Mouse (Mus musculus) fibroblast of lung, adult 2 months (primary cell): Measurements from ENCODE around the gene Utrn.

ENCODE experiments used
- DNase-seq: peaks from one replicate; pipeline ENCODE4 v3.0.0-alpha.2; 2011; ENCODE audit warnings: low read depth

Gene Utrn

GRCm38 (mm10) chr10:12729033-12729432 lies 140.1 kb downstream of the Utrn start:
- DNase-seq = no peak

- no peak for DNase-seq
Observed at GRCm38 (mm10) chr10:12727881-12728280, 141.3 kb downstream of the Utrn start.

GRCm38 (mm10) chr10:12726041-12726608 lies 143.0 kb downstream of the Utrn start:
- no peak for DNase-seq

- DNase-seq = no peak
Observed at GRCm38 (mm10) chr10:12724247-12725001, 144.7 kb downstream of the Utrn start.

- no peak for DNase-seq
Observed at GRCm38 (mm10) chr10:12723269-12723668, 145.9 kb downstream of the Utrn start.

- DNase-seq = no peak
Observed at GRCm38 (mm10) chr10:12722111-12722510, 147.1 kb downstream of the Utrn start.

- no peak for DNase-seq
Observed at GRCm38 (mm10) chr10:12718386-12718785, 150.8 kb downstream of the Utrn start.

GRCm38 (mm10) chr10:12717381-12717780 lies 151.8 kb downstream of the Utrn start:
- no peak for DNase-seq

GRCm38 (mm10) chr10:12716657-12717327 lies 152.4 kb downstream of the Utrn start:
- no peak for DNase-seq

GRCm38 (mm10) chr10:12713236-12713855 lies 155.8 kb downstream of the Utrn start:
- DNase-seq = no peak

GRCm38 (mm10) chr10:12711332-12711831 lies 157.8 kb downstream of the Utrn start:
- no peak for DNase-seq

- DNase-seq = no peak
Observed at GRCm38 (mm10) chr10:12706516-12706915, 162.6 kb downstream of the Utrn start.

- DNase-seq = peak; percentile 40
Observed at GRCm38 (mm10) chr10:12705990-12706389, 163.2 kb downstream of the Utrn start.

- DNase-seq = no peak
Observed at GRCm38 (mm10) chr10:12704290-12704689, 164.9 kb downstream of the Utrn start.

GRCm38 (mm10) chr10:12703526-12703925 lies 165.6 kb downstream of the Utrn start:
- DNase-seq = no peak

GRCm38 (mm10) chr10:12702140-12702539 lies 167.0 kb downstream of the Utrn start:
- DNase-seq = no peak

GRCm38 (mm10) chr10:12701694-12702093 lies 167.5 kb downstream of the Utrn start:
- DNase-seq = no peak

- DNase-seq = no peak
Observed at GRCm38 (mm10) chr10:12700576-12700975, 168.6 kb downstream of the Utrn start.

GRCm38 (mm10) chr10:12697902-12698301 lies 171.3 kb downstream of the Utrn start:
- DNase-seq = no peak

GRCm38 (mm10) chr10:12696704-12697103 lies 172.5 kb downstream of the Utrn start:
- DNase-seq = no peak

GRCm38 (mm10) chr10:12694774-12695173 lies 174.4 kb downstream of the Utrn start:
- peak; percentile 83 for DNase-seq

GRCm38 (mm10) chr10:12690601-12691000 lies 178.6 kb downstream of the Utrn start:
- peak; percentile 46 for DNase-seq

GRCm38 (mm10) chr10:12685683-12686082 lies 183.5 kb downstream of the Utrn start:
- DNase-seq = no peak
